Mouse (Mus musculus): ENCODE results near the gene Mrpl49. TPM values are rescaled to one million over a fixed set of nuclear protein-coding genes. Genes with fewer than 3 reads are reported as not detected.

The Mrpl49 gene
- polyA plus RNA-seq, 1 experiment from 2014 or later: 82.5 TPM

Small RNAs within 50 kb of the gene (microRNA-seq; reads per million reads assigned to microRNA genes)
- 0.68 reads per million for gene Mir6988

Other genes with a start within 250 kb of the Mrpl49 start
- gene Frmd8, start 182.5 kb downstream of the Mrpl49 start, polyA plus RNA-seq (2014; fragmentation: Nextera tagmentation; extraction: Ambion mirVana): 18.2 and 18.9 TPM in 2 replicates
- gene Slc25a45, start 180.0 kb downstream of the Mrpl49 start, polyA plus RNA-seq (2014; fragmentation: Nextera tagmentation; extraction: Ambion mirVana): 2.1 and 2.5 TPM in 2 replicates
- gene Tigd3, start 163.6 kb downstream of the Mrpl49 start, polyA plus RNA-seq (2014; fragmentation: Nextera tagmentation; extraction: Ambion mirVana): 2.0 and 2.1 TPM in 2 replicates
- 131 and 145 TPM in 2 replicates for gene Dpf2, start 144.8 kb downstream of the Mrpl49 start, polyA plus RNA-seq (2014; fragmentation: Nextera tagmentation; extraction: Ambion mirVana)
- gene Cdc42ep2, start 133.0 kb downstream of the Mrpl49 start, polyA plus RNA-seq (2014; fragmentation: Nextera tagmentation; extraction: Ambion mirVana): 7.0 and 9.3 TPM in 2 replicates
- 84.4 and 87.9 TPM in 2 replicates for gene Pola2, start 93.6 kb downstream of the Mrpl49 start, polyA plus RNA-seq (2014; fragmentation: Nextera tagmentation; extraction: Ambion mirVana)
- not detected in 2 replicates for gene Slc22a20, start 71.6 kb downstream of the Mrpl49 start, polyA plus RNA-seq (2014; fragmentation: Nextera tagmentation; extraction: Ambion mirVana)
- gene Capn1, start 41.9 kb downstream of the Mrpl49 start, polyA plus RNA-seq (2014; fragmentation: Nextera tagmentation; extraction: Ambion mirVana): 9.4 and 10.1 TPM in 2 replicates
- gene Syvn1, start 11.2 kb downstream of the Mrpl49 start, polyA plus RNA-seq (2014; fragmentation: Nextera tagmentation; extraction: Ambion mirVana): 24.5 and 28.1 TPM in 2 replicates
- 1,017 and 1,054 TPM in 2 replicates for gene Fau, start 59 bp upstream of the Mrpl49 start, polyA plus RNA-seq (2014; fragmentation: Nextera tagmentation; extraction: Ambion mirVana)
- 33.8 and 38.3 TPM in 2 replicates for gene Znhit2, start 3.4 kb upstream of the Mrpl49 start, polyA plus RNA-seq (2014; fragmentation: Nextera tagmentation; extraction: Ambion mirVana)
- 30.6 and 31.4 TPM in 2 replicates for gene Tm7sf2, start 10.6 kb upstream of the Mrpl49 start, polyA plus RNA-seq (2014; fragmentation: Nextera tagmentation; extraction: Ambion mirVana)
- 63.9 and 65.0 TPM in 2 replicates for gene Vps51, start 19.4 kb upstream of the Mrpl49 start, polyA plus RNA-seq (2014; fragmentation: Nextera tagmentation; extraction: Ambion mirVana)
- gene Tmem262, start 22.2 kb upstream of the Mrpl49 start, polyA plus RNA-seq (2014; fragmentation: Nextera tagmentation; extraction: Ambion mirVana): not detected in 2 replicates
- gene Gm28374, start 24.5 kb upstream of the Mrpl49 start, polyA plus RNA-seq (2014; fragmentation: Nextera tagmentation; extraction: Ambion mirVana): 1.1 and 1.5 TPM in 2 replicates
- 70.9 and 77.0 TPM in 2 replicates for gene Zfpl1, start 27.2 kb upstream of the Mrpl49 start, polyA plus RNA-seq (2014; fragmentation: Nextera tagmentation; extraction: Ambion mirVana)
- gene Cdca5, start 27.2 kb upstream of the Mrpl49 start, polyA plus RNA-seq (2014; fragmentation: Nextera tagmentation; extraction: Ambion mirVana): 43.3 and 44.1 TPM in 2 replicates
- gene AC131692.1, start 36.6 kb upstream of the Mrpl49 start, polyA plus RNA-seq (2014; fragmentation: Nextera tagmentation; extraction: Ambion mirVana): 0.22 and 0.59 TPM in 2 replicates
- 4.1 and 4.4 TPM in 2 replicates for gene Naaladl1, start 48.0 kb upstream of the Mrpl49 start, polyA plus RNA-seq (2014; fragmentation: Nextera tagmentation; extraction: Ambion mirVana)
- gene Sac3d1, start 60.9 kb upstream of the Mrpl49 start, polyA plus RNA-seq (2014; fragmentation: Nextera tagmentation; extraction: Ambion mirVana): 53.9 and 59.9 TPM in 2 replicates
- gene Snx15, start 70.5 kb upstream of the Mrpl49 start, polyA plus RNA-seq (2014; fragmentation: Nextera tagmentation; extraction: Ambion mirVana): 35.4 and 36.0 TPM in 2 replicates
- gene Batf2, start 83.2 kb upstream of the Mrpl49 start, polyA plus RNA-seq (2014; fragmentation: Nextera tagmentation; extraction: Ambion mirVana): 0.30 and 1.1 TPM in 2 replicates
- gene Arl2, start 83.8 kb upstream of the Mrpl49 start, polyA plus RNA-seq (2014; fragmentation: Nextera tagmentation; extraction: Ambion mirVana): 101 and 110 TPM in 2 replicates
- gene Majin, start 126.6 kb upstream of the Mrpl49 start, polyA plus RNA-seq (2014; fragmentation: Nextera tagmentation; extraction: Ambion mirVana): not detected in 2 replicates
- 0.53 and 1.1 TPM in 2 replicates for gene Gpha2, start 168.6 kb upstream of the Mrpl49 start, polyA plus RNA-seq (2014; fragmentation: Nextera tagmentation; extraction: Ambion mirVana)
- gene Ppp2r5b, start 178.1 kb upstream of the Mrpl49 start, polyA plus RNA-seq (2014; fragmentation: Nextera tagmentation; extraction: Ambion mirVana): 24.1 and 27.5 TPM in 2 replicates
- gene Atg2a, start 183.9 kb upstream of the Mrpl49 start, polyA plus RNA-seq (2014; fragmentation: Nextera tagmentation; extraction: Ambion mirVana): 11.6 and 12.9 TPM in 2 replicates
- gene Ehd1, start 218.9 kb upstream of the Mrpl49 start, polyA plus RNA-seq (2014; fragmentation: Nextera tagmentation; extraction: Ambion mirVana): 46.9 and 47.7 TPM in 2 replicates
- gene Cdc42bpg, start 248.7 kb upstream of the Mrpl49 start, polyA plus RNA-seq (2014; fragmentation: Nextera tagmentation; extraction: Ambion mirVana): 1.5 and 1.8 TPM in 2 replicates